Mouse (Mus musculus) testis, adult 2 months (tissue): ENCODE results near the gene Atp5k. TPM values are rescaled to one million over a fixed set of nuclear protein-coding genes. Genes with fewer than 3 reads are reported as not detected.

Source experiments
- H3K27ac ChIP-seq: fragments of 200-500 bp; 2 replicates; pipeline ENCODE4 v1.5.1; 2012; ENCODE audit warnings: low read depth, low read length; ENCODE audit not compliant: control insufficient read depth, insufficient read depth
- H3K27me3 ChIP-seq: fragments of 200-500 bp; 2 replicates; pipeline ENCODE4 v1.6.1; 2012; ENCODE audit warnings: mild to moderate bottlenecking, low read length, moderate library complexity; ENCODE audit not compliant: control insufficient read depth, insufficient read depth
- H3K36me3 ChIP-seq: fragments of 200-500 bp; 2 replicates; pipeline ENCODE4 v1.6.1; 2012; ENCODE audit warnings: mild to moderate bottlenecking, low read length; ENCODE audit not compliant: control insufficient read depth, insufficient read depth
- H3K4me1 ChIP-seq: fragments of 200-500 bp; 2 replicates; pipeline ENCODE4 v1.6.1; 2012; ENCODE audit warnings: low read length; ENCODE audit not compliant: control insufficient read depth, insufficient read depth
- H3K4me3 ChIP-seq: fragments of 200-500 bp; 2 replicates; pipeline ENCODE4 v1.5.1; 2012; ENCODE audit warnings: low read depth, mild to moderate bottlenecking, low read length, moderate library complexity, mixed read lengths; ENCODE audit not compliant: control insufficient read depth
- CTCF ChIP-seq: fragments of 200-500 bp; IDR thresholded peaks from 2 replicates; pipeline ENCODE4 v1.5.1; 2012; ENCODE audit warnings: low read depth, mild to moderate bottlenecking, inconsistent platforms, low read length, moderate library complexity; ENCODE audit not compliant: control insufficient read depth, insufficient read depth, insufficient replicate concordance
- POLR2A ChIP-seq: fragments of 200-500 bp; IDR thresholded peaks from 2 replicates; pipeline ENCODE4 v1.6.1; 2012; ENCODE audit warnings: low read depth, mild to moderate bottlenecking, inconsistent platforms, low read length, moderate library complexity; ENCODE audit not compliant: control insufficient read depth
- polyA plus RNA-seq: library from polyadenylated mRNA; depleted of rRNA; stranded (reverse); fragments of >200 nt; gene quantifications from 2 replicates; pipeline ENCODE4 v1.2.3, GENCODE M21; 2012

Gene Atp5k
- polyA plus RNA-seq, 1 experiment: 46.1 TPM

GRCm38 (mm10) chr5:108423427-108423826, 10.8 kb downstream of the Atp5k start:
- Histone ChIP-seq H3K4me3 (no peak overlapping the region), H3K4me1 (no peaks in the 10 kb centered on the region), H3K27me3 (no peaks in the 10 kb centered on the region), H3K36me3 (no peaks in the 10 kb centered on the region), H3K27ac (no peak overlapping the region)
- TF ChIP-seq POLR2A (no peak), CTCF (no peak)

GRCm38 (mm10) chr5:108422741-108423140, 11.5 kb downstream of the Atp5k start:
- Histone ChIP-seq H3K36me3 (no peaks in the 10 kb centered on the region), H3K27me3 (no peaks in the 10 kb centered on the region), H3K4me1 (no peaks in the 10 kb centered on the region), H3K4me3 (no peak overlapping the region), H3K27ac (no peak overlapping the region)
- no peak for TF ChIP-seq CTCF
- no peak for TF ChIP-seq POLR2A

GRCm38 (mm10) chr5:108414711-108415110, 19.5 kb downstream of the Atp5k start:
- H3K36me3 ChIP-seq: no peaks in the 10 kb centered on the region
- H3K4me3 ChIP-seq: no peak overlapping the region
- H3K4me1 ChIP-seq: no peaks in the 10 kb centered on the region
- TF ChIP-seq CTCF (no peak), POLR2A (no peak)
- H3K27ac ChIP-seq: no peak overlapping the region
- no peaks in the 10 kb centered on the region for H3K27me3 ChIP-seq

GRCm38 (mm10) chr5:108406977-108407376, 27.3 kb downstream of the Atp5k start:
- Histone ChIP-seq H3K4me1 (no peaks in the 10 kb centered on the region), H3K4me3 (no peak overlapping the region), H3K27me3 (no peaks in the 10 kb centered on the region), H3K27ac (no peak overlapping the region), H3K36me3 (no peaks in the 10 kb centered on the region)
- TF ChIP-seq POLR2A (no peak), CTCF (no peak)

GRCm38 (mm10) chr5:108405460-108405859, 28.8 kb downstream of the Atp5k start:
- no peak overlapping the region for H3K4me3 ChIP-seq
- H3K36me3 ChIP-seq: no peaks in the 10 kb centered on the region
- TF ChIP-seq POLR2A (no peak), CTCF (no peak)
- H3K27ac ChIP-seq: no peak overlapping the region
- H3K27me3 ChIP-seq: no peaks in the 10 kb centered on the region
- no peaks in the 10 kb centered on the region for H3K4me1 ChIP-seq

GRCm38 (mm10) chr5:108403453-108403852, 30.8 kb downstream of the Atp5k start:
- Histone ChIP-seq H3K4me1 (no peaks in the 10 kb centered on the region), H3K27me3 (no peaks in the 10 kb centered on the region), H3K27ac (no peak overlapping the region), H3K36me3 (no peaks in the 10 kb centered on the region), H3K4me3 (no peak overlapping the region)
- TF ChIP-seq CTCF: no peak

- TF ChIP-seq CTCF (no peak), POLR2A (no peak)
- Histone ChIP-seq H3K27ac (no peak overlapping the region), H3K27me3 (no peaks in the 10 kb centered on the region), H3K36me3 (no peaks in the 10 kb centered on the region), H3K4me1 (no peaks in the 10 kb centered on the region), H3K4me3 (no peak overlapping the region)
Observed at GRCm38 (mm10) chr5:108389744-108390143, 44.5 kb downstream of the Atp5k start.

- H3K4me1 ChIP-seq: no peaks in the 10 kb centered on the region
- no peak within 1 kb of the TSS for H3K27ac ChIP-seq
- no peaks in the 10 kb centered on the region for H3K36me3 ChIP-seq
- H3K27me3 ChIP-seq: no peaks in the 10 kb centered on the region
- no peak within 1 kb of the TSS for H3K4me3 ChIP-seq
- TF ChIP-seq CTCF (no peak), POLR2A (no peak)
Observed at GRCm38 (mm10) chr5:108388201-108388600, 46.0 kb downstream of the Atp5k start, which contains the start of gene Pde6b. Gene Pde6b, plus strand, starts transcription at chr5:108388391.
